Mouse (Mus musculus) lung, embryonic 15.5 days (tissue): ENCODE data around the gene Zfp825. TPM values are rescaled to one million over a fixed set of nuclear protein-coding genes. Genes with fewer than 3 reads are reported as not detected.
"Not testable (repeated sequence)": the region's sequence is repeated elsewhere in the genome, so short reads cannot be mapped to it uniquely, and the experiment has no call there.

Experiments
- ATAC-seq: fragments of 200-750 bp; cut with Nextera tagmentation; 2 replicates; pipeline ENCODE4 v1.8.0; 2017; ENCODE audit warnings: moderate number of reproducible peaks, borderline replicate concordance; ENCODE audit not compliant: low FRiP score, low TSS enrichment; ENCODE audit errors: extremely low read depth
- H3K27ac ChIP-seq: fragments of 300-500 bp; sonication (generic); 2 replicates; pipeline ENCODE4 v1.5.1; 2015; ENCODE audit warnings: moderate library complexity, mild to moderate bottlenecking, inconsistent platforms
- H3K27me3 ChIP-seq: fragments of 300-500 bp; sonication (generic); 2 replicates; pipeline ENCODE4 v1.6.1; 2015; ENCODE audit warnings: inconsistent platforms
- H3K36me3 ChIP-seq: fragments of 300-500 bp; sonication (generic); 2 replicates; pipeline ENCODE4 v1.6.1; 2015; ENCODE audit warnings: inconsistent platforms
- H3K4me1 ChIP-seq: fragments of 300-500 bp; sonication (generic); 2 replicates; pipeline ENCODE4 v1.6.1; 2015; ENCODE audit warnings: inconsistent platforms
- H3K4me2 ChIP-seq: fragments of 300-500 bp; sonication (generic); 2 replicates; pipeline ENCODE4 v1.6.1; 2015; ENCODE audit warnings: inconsistent platforms, mild to moderate bottlenecking, moderate library complexity
- H3K4me3 ChIP-seq: fragments of 300-500 bp; sonication (generic); 2 replicates; pipeline ENCODE4 v1.5.1; 2015; ENCODE audit warnings: mild to moderate bottlenecking, inconsistent platforms
- H3K9ac ChIP-seq: fragments of 300-500 bp; sonication (generic); 2 replicates; pipeline ENCODE4 v1.6.1; 2015; ENCODE audit warnings: inconsistent platforms
- H3K9me3 ChIP-seq: fragments of 300-500 bp; sonication (generic); 2 replicates; pipeline ENCODE4 v1.6.1; 2016; ENCODE audit warnings: inconsistent platforms
- WGBS: fragments of 180-500 bp; shearing (Covaris S2); methylation state at CpG from one replicate; pipeline ENCODE4 v1.1.7; 2015; 5-methylcytosine and 5-hydroxymethylcytosine counted together
- polyA plus RNA-seq: library from polyadenylated mRNA; unstranded; fragments of >200 nt; fragmentation: Nextera tagmentation; extraction: Ambion mirVana; gene quantifications from 2 replicates; pipeline ENCODE4 v1.2.1, GENCODE M21; 2015

Gene Zfp825
- 22.8 and 22.9 TPM in 2 replicates for polyA plus RNA-seq

GRCm38 (mm10) chr13:74493911-74494679 is at the start of gene Zfp825:
Gene Zfp825, minus strand, starts transcription at chr13:74493992.
- WGBS = under 1% methylated on average over 23 of the region's 23 CpGs
- no peaks in the 10 kb centered on the region for H3K9me3 ChIP-seq
- peak; percentile 98 for ATAC-seq

GRCm38 (mm10) chr13:74535418-74535817 is 41.6 kb upstream of the Zfp825 start:
- H3K9me3 ChIP-seq, H3K9ac ChIP-seq, ATAC-seq, H3K4me2 ChIP-seq, H3K27ac ChIP-seq, H3K4me1 ChIP-seq, H3K27me3 ChIP-seq, H3K36me3 ChIP-seq, H3K4me3 ChIP-seq: not testable (repeated sequence)
- WGBS = 89% methylated on average over 3 of the region's 3 CpGs

More at GRCm38 (mm10) chr13:74493911-74494679, at the start of gene Zfp825:
- H3K36me3 ChIP-seq = no peaks in the 10 kb centered on the region
- peaks cover 6% of the 10 kb centered on the region; the same call in 1 of the 2 replicates for H3K4me1 ChIP-seq
- H3K4me2 ChIP-seq = peak within 1 kb of the TSS; percentile 86
- H3K27ac ChIP-seq = peak within 1 kb of the TSS; percentile 91
- peak within 1 kb of the TSS; percentile 73 for H3K9ac ChIP-seq
- H3K27me3 ChIP-seq = no peaks in the 10 kb centered on the region
- H3K4me3 ChIP-seq = peak within 1 kb of the TSS; percentile 62

GRCm38 (mm10) chr13:74534864-74535263 is 41.1 kb upstream of the Zfp825 start:
- not testable (repeated sequence) for H3K27ac ChIP-seq, H3K36me3 ChIP-seq, H3K4me2 ChIP-seq, ATAC-seq, H3K27me3 ChIP-seq, H3K4me1 ChIP-seq, H3K9me3 ChIP-seq, H3K9ac ChIP-seq, H3K4me3 ChIP-seq
- 10% methylated on average over 3 of the region's 3 CpGs for WGBS

GRCm38 (mm10) chr13:74534096-74534495 is 40.3 kb upstream of the Zfp825 start:
- Histone ChIP-seq H3K27ac (no peak overlapping the region), H3K27me3 (no peaks in the 10 kb centered on the region), H3K4me1 (no peaks in the 10 kb centered on the region), H3K4me3 (no peak overlapping the region), H3K4me2 (no peak overlapping the region), H3K36me3 (no peaks in the 10 kb centered on the region), H3K9ac (no peak overlapping the region), H3K9me3 (no peaks in the 10 kb centered on the region)
- 91% methylated on average over 15 of the region's 15 CpGs for WGBS
- no peak for ATAC-seq

- H3K4me1 ChIP-seq, ATAC-seq, H3K4me2 ChIP-seq, H3K9ac ChIP-seq, H3K4me3 ChIP-seq, H3K36me3 ChIP-seq, H3K27me3 ChIP-seq, H3K27ac ChIP-seq, H3K9me3 ChIP-seq: not testable (repeated sequence)
- WGBS = 9% methylated on average over 1 of the region's 1 CpGs
Measured at GRCm38 (mm10) chr13:74531251-74531650, 37.5 kb upstream of the Zfp825 start.

GRCm38 (mm10) chr13:74529372-74529715 is 35.6 kb upstream of the Zfp825 start:
- H3K4me1 ChIP-seq, H3K9ac ChIP-seq, H3K27ac ChIP-seq, H3K4me3 ChIP-seq, H3K36me3 ChIP-seq, H3K9me3 ChIP-seq, H3K27me3 ChIP-seq, H3K4me2 ChIP-seq: not testable (repeated sequence)
- ATAC-seq = peak; percentile 57
- WGBS = 17% methylated on average over 1 of the region's 1 CpGs

GRCm38 (mm10) chr13:74528519-74529371 is 35.0 kb upstream of the Zfp825 start:
- H3K4me2 ChIP-seq, H3K27me3 ChIP-seq, H3K9me3 ChIP-seq, H3K9ac ChIP-seq, H3K27ac ChIP-seq, H3K4me1 ChIP-seq, H3K36me3 ChIP-seq, H3K4me3 ChIP-seq: not testable (repeated sequence)
- ATAC-seq = peak; percentile 70

GRCm38 (mm10) chr13:74522481-74523237 is 28.9 kb upstream of the Zfp825 start:
- Histone ChIP-seq H3K27me3 (no peaks in the 10 kb centered on the region), H3K27ac (peak overlapping the region; percentile 92), H3K9me3 (no peaks in the 10 kb centered on the region), H3K4me3 (peak overlapping the region; percentile 57), H3K4me2 (peak overlapping the region; percentile 73), H3K9ac (peak overlapping the region; percentile 65), H3K36me3 (no peaks in the 10 kb centered on the region), H3K4me1 (peaks cover 4% of the 10 kb centered on the region)
- WGBS = 2% methylated on average over 15 of the region's 15 CpGs
- peak; percentile 98 for ATAC-seq

GRCm38 (mm10) chr13:74522141-74522480 is 28.3 kb upstream of the Zfp825 start:
- H3K9me3 ChIP-seq, H3K27me3 ChIP-seq, H3K36me3 ChIP-seq, ATAC-seq, H3K4me1 ChIP-seq: not testable (repeated sequence)
- H3K27ac ChIP-seq = peak overlapping the region; percentile 92; the same call in 1 of the 2 replicates
- H3K4me2 ChIP-seq = peak overlapping the region; percentile 73
- 0% methylated on average over 3 of the region's 3 CpGs for whole genome bisulfite sequencing
- H3K4me3 ChIP-seq = peak overlapping the region; percentile 57
- H3K9ac ChIP-seq = peak overlapping the region; percentile 43

- not testable (repeated sequence) for H3K27ac ChIP-seq, H3K36me3 ChIP-seq, H3K4me2 ChIP-seq, H3K9me3 ChIP-seq, ATAC-seq, H3K4me3 ChIP-seq, H3K27me3 ChIP-seq, H3K4me1 ChIP-seq, H3K9ac ChIP-seq
- 86% methylated on average over 6 of the region's 6 CpGs for whole genome bisulfite sequencing
Measured at GRCm38 (mm10) chr13:74507981-74508380, 14.2 kb upstream of the Zfp825 start.

GRCm38 (mm10) chr13:74502851-74503250 is 9.1 kb upstream of the Zfp825 start:
- WGBS = 71% methylated on average over 1 of the region's 1 CpGs
- H3K27ac ChIP-seq = not testable (repeated sequence)

GRCm38 (mm10) chr13:74499696-74500095 is 5.9 kb upstream of the Zfp825 start:
- H3K4me1 ChIP-seq = not testable (repeated sequence)
- 13% methylated on average over 1 of the region's 1 CpGs for WGBS

More at GRCm38 (mm10) chr13:74502851-74503250, 9.1 kb upstream of the Zfp825 start:
- H3K4me3 ChIP-seq, H3K9me3 ChIP-seq, H3K27me3 ChIP-seq, H3K9ac ChIP-seq, H3K36me3 ChIP-seq, H3K4me1 ChIP-seq, H3K4me2 ChIP-seq, ATAC-seq: not testable (repeated sequence)

More at GRCm38 (mm10) chr13:74499696-74500095, 5.9 kb upstream of the Zfp825 start:
- H3K4me2 ChIP-seq, H3K27ac ChIP-seq, H3K36me3 ChIP-seq, H3K4me3 ChIP-seq, ATAC-seq, H3K9ac ChIP-seq, H3K9me3 ChIP-seq, H3K27me3 ChIP-seq: not testable (repeated sequence)
